Mouse (Mus musculus): ENCODE measurements around the gene Rgs12.

Rgs12 gene

GRCm38 (mm10) chr5:34931516-34932457 lies 17.5 kb upstream of the Rgs12 start:
- no peak for DNase-seq (ENCODE audit: low spot score)

GRCm38 (mm10) chr5:34932458-34932806 lies 16.8 kb upstream of the Rgs12 start:
- no peak for DNase-seq (ENCODE audit: low spot score)

- DNase-seq (ENCODE audit: low spot score): no peak
These were observed 15.8 kb upstream of the Rgs12 start for GRCm38 (mm10) chr5:34933461-34933860.

- DNase-seq (ENCODE audit: low spot score): no peak
These were observed 7.4 kb upstream of the Rgs12 start for GRCm38 (mm10) chr5:34941710-34942470.

- DNase-seq (ENCODE audit: low spot score): no peak
These were observed 5.8 kb upstream of the Rgs12 start for GRCm38 (mm10) chr5:34943428-34943827.

- no peak for DNase-seq (ENCODE audit: low spot score)
These were observed 545 bp downstream of the Rgs12 start for GRCm38 (mm10) chr5:34949769-34950211.

DNA sequence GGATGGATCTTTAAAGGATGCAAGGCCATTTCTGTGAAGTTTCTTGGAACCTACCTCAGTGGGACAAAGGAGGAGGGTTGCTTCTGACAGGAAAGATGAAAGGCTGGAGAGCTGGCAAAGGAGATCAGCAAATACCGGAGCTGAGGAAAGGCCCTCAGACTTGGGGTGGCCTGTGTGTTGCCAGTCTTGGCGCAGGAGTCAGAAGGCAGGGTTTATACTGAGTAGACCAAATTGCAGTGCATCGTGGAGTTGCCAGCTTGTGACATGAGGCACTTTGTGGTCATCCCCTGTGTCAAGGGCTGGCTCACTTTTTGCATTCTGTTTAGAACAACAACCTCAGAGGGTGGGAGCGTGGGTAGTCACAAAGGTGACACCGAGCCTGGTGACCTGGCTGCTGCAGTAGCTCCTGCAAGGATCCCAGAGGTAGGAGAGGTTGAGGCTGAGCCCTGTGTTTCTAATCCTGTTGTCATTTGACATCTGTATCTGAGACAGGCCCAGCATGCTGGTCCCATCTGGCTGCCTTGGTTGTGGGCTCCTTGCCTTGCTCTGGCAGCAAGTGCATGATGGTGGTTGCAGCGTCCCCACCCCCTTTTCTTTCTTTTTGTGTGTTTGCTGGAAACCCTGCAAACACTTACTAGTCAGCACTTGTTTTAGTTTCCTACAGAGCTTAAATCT lies 1.4 kb downstream of the Rgs12 start:
- no peak for DNase-seq (ENCODE audit: low spot score)

GRCm38 (mm10) chr5:34951161-34951834 lies 2.1 kb downstream of the Rgs12 start:
- DNase-seq (ENCODE audit: low spot score): no peak

- DNase-seq (ENCODE audit: low spot score): no peak
These were observed 5.3 kb downstream of the Rgs12 start for GRCm38 (mm10) chr5:34954508-34954907.

GRCm38 (mm10) chr5:34955630-34956029 lies 6.4 kb downstream of the Rgs12 start:
- peak; percentile 62 for DNase-seq (ENCODE audit: low spot score)

- DNase-seq (ENCODE audit: low spot score): no peak
These were observed 6.9 kb downstream of the Rgs12 start for GRCm38 (mm10) chr5:34956151-34956550.

GRCm38 (mm10) chr5:34957015-34957414 lies 7.8 kb downstream of the Rgs12 start:
- no peak for DNase-seq (ENCODE audit: low spot score)

DNA sequence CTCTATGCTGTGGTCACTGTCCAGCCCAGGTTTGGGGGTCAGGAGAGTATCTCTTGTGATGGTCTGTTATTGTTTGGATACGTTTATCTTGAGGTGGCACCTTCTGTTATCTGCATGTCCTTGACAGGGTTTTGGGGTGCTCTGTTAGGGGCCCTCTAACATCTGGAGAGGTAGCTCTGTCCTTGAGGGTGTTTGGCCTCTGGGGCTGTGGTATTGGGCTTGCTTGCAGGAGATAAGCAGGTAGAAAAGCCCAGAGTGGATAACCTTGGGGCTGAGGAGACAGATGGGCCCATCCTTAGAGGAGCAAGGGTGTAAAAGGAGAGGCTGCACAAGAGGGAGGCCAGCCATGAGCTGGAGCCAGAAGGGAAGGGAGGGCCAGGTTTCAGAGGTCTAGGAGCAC lies 10.8 kb downstream of the Rgs12 start:
- DNase-seq (ENCODE audit: low spot score): no peak

GRCm38 (mm10) chr5:34965531-34965930 lies 16.3 kb downstream of the Rgs12 start:
- no peak for DNase-seq (ENCODE audit: low spot score)

GRCm38 (mm10) chr5:34968386-34968785 lies 19.1 kb downstream of the Rgs12 start:
- no peak for DNase-seq (ENCODE audit: low spot score)

DNA sequence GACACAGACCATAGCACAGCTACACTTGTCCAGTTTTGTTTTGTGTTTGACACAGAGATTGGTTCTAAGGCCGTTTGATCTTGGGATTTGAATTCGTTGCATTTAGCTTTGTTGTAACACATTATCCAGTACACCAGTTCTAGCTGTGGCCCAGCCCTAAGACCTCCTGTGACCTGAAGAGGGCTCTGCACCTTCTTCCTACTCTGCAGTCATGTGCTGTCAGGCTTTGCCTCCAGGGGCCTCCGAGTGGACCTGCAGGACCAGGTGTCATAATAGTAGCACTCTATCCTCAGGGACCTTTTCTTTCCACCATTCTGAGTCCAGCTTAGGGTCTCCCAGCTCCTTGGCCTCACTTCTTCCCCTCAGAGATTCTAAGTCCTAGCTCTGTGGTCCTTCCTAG lies 23.2 kb downstream of the Rgs12 start:
- no peak for DNase-seq (ENCODE audit: low spot score)

- DNase-seq (ENCODE audit: low spot score): no peak
These were observed 24.5 kb downstream of the Rgs12 start for GRCm38 (mm10) chr5:34973560-34974317.

DNA sequence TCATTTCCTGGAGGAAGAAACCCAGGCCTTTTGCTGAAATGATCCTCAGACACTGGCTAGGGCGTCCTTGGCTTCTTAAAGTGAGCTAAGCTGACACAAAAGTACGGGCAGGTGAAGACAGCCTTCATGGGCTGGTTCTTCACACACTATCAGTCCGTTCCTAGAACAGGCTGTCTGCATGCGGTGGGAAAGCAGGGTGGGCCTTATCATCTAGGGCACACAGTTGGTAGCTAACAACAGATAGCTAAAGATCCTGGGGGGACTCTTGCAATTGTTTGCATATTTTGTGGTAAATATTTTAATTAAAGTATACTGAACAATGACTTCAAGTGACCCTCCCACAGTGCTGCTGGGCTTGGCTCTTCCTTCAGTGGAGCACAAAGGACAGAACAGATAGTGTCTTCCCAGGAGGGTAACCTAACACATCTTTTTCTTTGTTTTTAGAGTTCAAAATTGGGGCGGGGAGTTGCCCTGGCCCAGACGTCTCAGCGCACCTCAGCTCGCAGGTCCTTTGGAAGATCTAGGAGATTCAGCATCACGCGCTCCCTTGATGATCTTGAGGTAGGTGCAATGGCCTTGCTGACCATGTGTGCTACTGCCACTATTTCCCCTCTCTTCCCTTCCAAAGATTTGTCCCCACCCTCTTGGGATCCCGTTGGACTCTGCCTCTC lies 25.7 kb downstream of the Rgs12 start:
- no peak for DNase-seq (ENCODE audit: low spot score)

DNA sequence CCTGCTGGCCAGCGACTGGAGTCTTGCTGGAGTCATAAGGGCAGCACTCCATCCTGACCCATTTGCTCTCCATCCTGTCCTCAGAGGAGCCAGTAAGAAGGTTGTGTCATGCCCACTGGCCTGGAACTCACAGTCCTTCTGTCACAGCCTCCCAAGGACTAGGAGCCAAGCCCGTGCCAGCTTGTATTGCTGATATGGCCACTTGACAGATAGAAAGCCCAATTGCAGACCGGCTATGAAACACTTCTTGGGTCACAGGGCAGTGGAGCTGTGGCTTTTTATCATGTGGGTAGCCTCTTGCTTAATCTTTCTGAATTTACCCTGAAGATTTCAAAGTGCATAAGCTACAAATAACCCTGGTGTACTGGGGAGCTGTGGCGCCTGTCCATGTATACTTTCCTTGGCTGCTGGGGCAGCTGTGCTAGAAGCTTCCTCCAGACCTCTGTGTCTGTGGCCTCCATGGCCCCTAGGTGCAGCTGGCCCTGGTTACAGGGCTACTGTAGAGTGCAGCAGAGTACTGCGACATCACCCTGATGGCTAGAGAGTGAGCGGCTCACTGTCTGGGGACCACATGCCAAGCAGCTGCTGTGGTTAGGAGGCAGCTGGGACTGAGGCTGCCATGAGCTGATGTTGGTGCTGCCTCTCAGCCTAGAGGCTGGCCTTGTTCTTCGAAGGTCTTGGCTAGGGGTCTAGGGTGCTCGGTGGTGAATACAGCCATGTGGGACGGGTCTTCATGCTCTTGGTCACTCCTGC lies 27.5 kb downstream of the Rgs12 start:
- peak; percentile 71 for DNase-seq (ENCODE audit: low spot score)

DNA sequence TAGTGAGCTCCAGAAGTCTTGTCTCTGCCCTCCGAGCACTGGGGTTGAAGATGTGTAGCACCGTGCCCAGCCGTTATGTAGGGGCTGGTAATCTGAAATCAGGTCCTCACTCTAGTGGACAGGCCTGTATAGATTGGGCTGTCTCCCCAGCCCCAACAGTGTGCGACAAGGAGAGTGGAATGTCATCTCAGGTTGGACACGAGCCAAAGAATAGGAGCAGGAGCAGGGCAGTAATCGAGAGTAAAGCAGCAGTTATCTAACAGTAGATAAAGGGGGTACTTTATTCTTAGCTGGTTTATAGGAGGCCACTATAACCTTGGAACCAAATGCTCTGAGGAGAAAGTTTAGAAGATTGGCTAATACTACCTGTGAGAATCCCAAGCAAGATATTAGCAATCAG lies 30.9 kb downstream of the Rgs12 start:
- no peak for DNase-seq (ENCODE audit: low spot score)
